Mouse (Mus musculus): Measurements from ENCODE around the gene Wipf3. TPM values are rescaled to one million over a fixed set of nuclear protein-coding genes. Genes with fewer than 3 reads are reported as not detected.

Gene Wipf3
- total and polyA plus RNA-seq, 3 experiments: 0.64 to 1.3 (median 1.2) TPM

DNA sequence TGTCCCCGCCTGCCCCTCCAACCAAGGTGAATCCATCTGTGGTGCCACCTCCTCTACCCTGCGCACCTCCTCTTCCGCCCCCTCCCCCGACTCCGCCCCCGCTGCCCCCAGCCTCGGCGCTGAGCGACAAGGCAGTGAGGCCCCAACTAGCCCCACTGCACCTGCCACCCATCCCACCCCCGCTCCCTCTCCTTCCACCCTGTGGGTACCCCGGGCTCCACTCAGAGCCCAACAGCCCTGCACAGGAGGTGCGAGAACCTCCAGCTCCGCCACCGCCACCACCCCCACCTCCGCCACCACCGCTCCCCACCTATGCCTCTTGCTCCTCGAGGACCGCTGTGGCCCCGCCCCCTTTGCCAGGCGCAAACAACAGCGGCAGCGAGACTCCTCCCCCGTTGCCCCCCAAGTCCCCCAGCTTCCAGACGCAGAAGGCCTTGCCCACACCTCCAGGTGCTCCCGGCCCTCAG is 56.1 kb downstream of the Wipf3 start:
- H3K79me2 ChIP-seq (replicated peaks; ENCODE audit: control insufficient read depth, extremely low read depth, insufficient read depth, poor library complexity, severe bottlenecking): no peaks in the 10 kb centered on the region
- H3K27me3 ChIP-seq (replicated peaks): no peaks in the 10 kb centered on the region
- in situ Hi-C loops (cut with MboI; ENCODE audit: low pct_ligation_motif_present, low pct_unique_long_range_greater_than_20kb, low sequenced_read_pairs) (no loop called here), dilution Hi-C loops (cut with MboI; ENCODE audit: extremely low pct_ligation_motif_present, extremely low pct_unique_long_range_greater_than_20kb, low sequenced_read_pairs) (no loop called here)
- H3K4me1 ChIP-seq (ENCODE audit: control insufficient read depth in 1 of 2, insufficient read depth in 2 of 2): peaks cover 6 to 19% of the 10 kb centered on the region in 2 experiments
- H3K4me2 ChIP-seq (ENCODE audit: insufficient read depth, low read depth, poor library complexity, severe bottlenecking): no peak overlapping the region
- peaks cover 0 to 3% of the 10 kb centered on the region in 2 experiments for H3K36me3 ChIP-seq (replicated peaks in 1 of 2; ENCODE audit: control insufficient read depth in 1 of 2, insufficient read depth in 1 of 2, low read length in 1 of 2)
- H3K9me3 ChIP-seq (replicated peaks; ENCODE audit: low read length): peaks cover 3% of the 10 kb centered on the region
- no peak overlapping the region for H3K27ac ChIP-seq (ENCODE audit: insufficient read depth, low read depth)
- no peak overlapping the region for H3K4me3 ChIP-seq (replicated peaks in 1 of 3; ENCODE audit: low read depth in 2 of 3, low read length in 2 of 3, poor library complexity in 1 of 3)
- DNase-seq (ENCODE audit: extremely low read depth): no peak
- no peak for TF ChIP-seq USF1 (IDR thresholded peaks at IDR 0.05; ENCODE audit: low read depth, low read length)
- TF ChIP-seq MEF2A (IDR thresholded peaks at IDR 0.05; ENCODE audit: borderline replicate concordance, low read depth, low read length): no peak
- H3K9ac ChIP-seq (ENCODE audit: insufficient read depth, low read depth): no peak overlapping the region

DNA sequence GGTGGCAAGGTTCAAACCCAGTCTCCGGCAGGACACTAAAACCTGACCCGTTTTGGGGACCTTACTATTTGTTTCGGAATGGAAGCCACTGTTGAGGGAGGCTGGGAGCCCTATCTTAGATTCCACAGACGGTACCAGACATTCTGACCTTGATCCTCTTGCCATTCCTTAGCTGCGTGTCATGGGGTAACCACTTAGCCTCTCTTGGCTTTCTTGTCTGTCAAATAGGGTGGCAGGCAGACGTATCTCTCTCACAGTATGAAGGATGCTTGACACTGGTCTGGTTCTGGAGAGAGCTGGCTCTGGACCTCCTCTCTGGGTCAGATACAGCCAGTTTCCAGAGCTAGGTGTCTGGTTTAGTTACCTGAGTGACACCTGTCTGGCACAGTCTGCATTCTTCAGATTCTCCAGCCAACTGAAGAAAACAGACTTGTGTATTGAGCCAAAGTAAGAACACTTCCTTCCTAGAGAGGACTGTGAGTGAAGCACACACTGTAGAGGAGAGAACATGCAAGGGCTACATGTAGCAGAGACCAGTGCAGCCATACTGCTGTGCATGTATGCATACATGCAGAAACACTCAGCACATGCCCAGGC is 56.7 kb downstream of the Wipf3 start:
- peaks cover 3% of the 10 kb centered on the region for H3K9me3 ChIP-seq (replicated peaks; ENCODE audit: low read length)
- no peak for TF ChIP-seq USF1 (IDR thresholded peaks at IDR 0.05; ENCODE audit: low read depth, low read length)
- no peak for TF ChIP-seq SMC3 (IDR thresholded peaks at IDR 0.05; ENCODE audit: low read depth, low read length)
- no peak for TF ChIP-seq RCOR1 (conservative IDR thresholded peaks at IDR 0.05; ENCODE audit: low read depth, low read length)
- TF ChIP-seq MAX (IDR thresholded peaks at IDR 0.05; ENCODE audit: low read length): no peak
- no peak for TF ChIP-seq RAD21 (IDR thresholded peaks at IDR 0.05; ENCODE audit: low read depth, low read length)
- TF ChIP-seq GABPA (IDR thresholded peaks at IDR 0.05; ENCODE audit: insufficient replicate concordance, low read depth, low read length): no peak
- TF ChIP-seq UBTF (IDR thresholded peaks at IDR 0.05; ENCODE audit: low read depth, low read length): no peak
- no peak for TF ChIP-seq JUN (IDR thresholded peaks at IDR 0.05; ENCODE audit: insufficient read depth, low read depth, low read length)
- no peak for TF ChIP-seq SIN3A (IDR thresholded peaks at IDR 0.05; ENCODE audit: low read length)
- no peak for TF ChIP-seq MEF2A (IDR thresholded peaks at IDR 0.05; ENCODE audit: borderline replicate concordance, low read depth, low read length)
- no peak overlapping the region for H3K27ac ChIP-seq (ENCODE audit: insufficient read depth, low read depth)
- H3K4me1 ChIP-seq (ENCODE audit: control insufficient read depth in 1 of 2, insufficient read depth in 2 of 2): peaks cover 6 to 20% of the 10 kb centered on the region in 2 experiments
- DNase-seq (ENCODE audit: extremely low read depth): no peak
- dilution Hi-C loops (cut with MboI; ENCODE audit: extremely low pct_ligation_motif_present, extremely low pct_unique_long_range_greater_than_20kb, low sequenced_read_pairs) (no loop called here), in situ Hi-C loops (cut with MboI; ENCODE audit: low pct_ligation_motif_present, low pct_unique_long_range_greater_than_20kb, low sequenced_read_pairs) (no loop called here)
- H3K4me3 ChIP-seq (replicated peaks in 1 of 3; ENCODE audit: low read depth in 2 of 3, low read length in 2 of 3, poor library complexity in 1 of 3): no peak overlapping the region
- no peaks in the 10 kb centered on the region for H3K27me3 ChIP-seq (replicated peaks)
- no peak overlapping the region for H3K9ac ChIP-seq (ENCODE audit: insufficient read depth, low read depth)
- H3K36me3 ChIP-seq (replicated peaks in 1 of 2; ENCODE audit: control insufficient read depth in 1 of 2, insufficient read depth in 1 of 2, low read length in 1 of 2): peaks cover 0 to 3% of the 10 kb centered on the region in 2 experiments
- no peak overlapping the region for H3K4me2 ChIP-seq (ENCODE audit: insufficient read depth, low read depth, poor library complexity, severe bottlenecking)
- no peaks in the 10 kb centered on the region for H3K79me2 ChIP-seq (replicated peaks; ENCODE audit: control insufficient read depth, extremely low read depth, insufficient read depth, poor library complexity, severe bottlenecking)

- TF ChIP-seq MAZ (IDR thresholded peaks at IDR 0.05; ENCODE audit: low read depth, low read length) (no peak), ZNF384 (IDR thresholded peaks at IDR 0.05; ENCODE audit: low read depth, low read length) (no peak), MXI1 (IDR thresholded peaks at IDR 0.05; ENCODE audit: low read depth, low read length) (no peak), KAT2A (IDR thresholded peaks at IDR 0.05; ENCODE audit: insufficient replicate concordance, low read length) (no peak), MYC (IDR thresholded peaks at IDR 0.05; ENCODE audit: low read depth, low read length) (no peak), POLR2AphosphoS2 (IDR thresholded peaks at IDR 0.05; ENCODE audit: low read depth, low read length) (no peak), TBP (conservative IDR thresholded peaks at IDR 0.05; ENCODE audit: low read depth, low read length) (no peak), BHLHE40 (IDR thresholded peaks at IDR 0.05; ENCODE audit: low read depth, low read length) (no peak), ELF1 (IDR thresholded peaks at IDR 0.05; ENCODE audit: low read depth, low read length) (no peak), CHD1 (IDR thresholded peaks at IDR 0.05; ENCODE audit: low read depth, low read length) (no peak)
- no peaks in the 10 kb centered on the region for H3K79me2 ChIP-seq (replicated peaks; ENCODE audit: control insufficient read depth, extremely low read depth, insufficient read depth, poor library complexity, severe bottlenecking)
- H3K27ac ChIP-seq (ENCODE audit: insufficient read depth, low read depth): no peak overlapping the region
- no peaks in the 10 kb centered on the region for H3K9me3 ChIP-seq (replicated peaks; ENCODE audit: low read length)
- H3K9ac ChIP-seq (ENCODE audit: insufficient read depth, low read depth): no peak overlapping the region
- peaks cover 13 to 52% of the 10 kb centered on the region in 2 experiments for H3K4me1 ChIP-seq (ENCODE audit: control insufficient read depth in 1 of 2, insufficient read depth in 2 of 2)
- DNase-seq (ENCODE audit: extremely low read depth): no peak
- no peak overlapping the region for H3K4me3 ChIP-seq (replicated peaks in 1 of 3; ENCODE audit: low read depth in 2 of 3, low read length in 2 of 3, poor library complexity in 1 of 3)
- no peaks in the 10 kb centered on the region for H3K27me3 ChIP-seq (replicated peaks)
- in situ Hi-C loops (cut with MboI; ENCODE audit: low pct_ligation_motif_present, low pct_unique_long_range_greater_than_20kb, low sequenced_read_pairs) (no loop called here), dilution Hi-C loops (cut with MboI; ENCODE audit: extremely low pct_ligation_motif_present, extremely low pct_unique_long_range_greater_than_20kb, low sequenced_read_pairs) (no loop called here)
- peaks cover 0 to 3% of the 10 kb centered on the region in 2 experiments for H3K36me3 ChIP-seq (replicated peaks in 1 of 2; ENCODE audit: control insufficient read depth in 1 of 2, insufficient read depth in 1 of 2, low read length in 1 of 2)
- no peak overlapping the region for H3K4me2 ChIP-seq (ENCODE audit: insufficient read depth, low read depth, poor library complexity, severe bottlenecking)
These were observed 61.7 kb downstream of the Wipf3 start for GRCm38 (mm10) chr6:54491074-54491473.
